Mouse (Mus musculus): ENCODE data around the gene Krt26.

DNA sequence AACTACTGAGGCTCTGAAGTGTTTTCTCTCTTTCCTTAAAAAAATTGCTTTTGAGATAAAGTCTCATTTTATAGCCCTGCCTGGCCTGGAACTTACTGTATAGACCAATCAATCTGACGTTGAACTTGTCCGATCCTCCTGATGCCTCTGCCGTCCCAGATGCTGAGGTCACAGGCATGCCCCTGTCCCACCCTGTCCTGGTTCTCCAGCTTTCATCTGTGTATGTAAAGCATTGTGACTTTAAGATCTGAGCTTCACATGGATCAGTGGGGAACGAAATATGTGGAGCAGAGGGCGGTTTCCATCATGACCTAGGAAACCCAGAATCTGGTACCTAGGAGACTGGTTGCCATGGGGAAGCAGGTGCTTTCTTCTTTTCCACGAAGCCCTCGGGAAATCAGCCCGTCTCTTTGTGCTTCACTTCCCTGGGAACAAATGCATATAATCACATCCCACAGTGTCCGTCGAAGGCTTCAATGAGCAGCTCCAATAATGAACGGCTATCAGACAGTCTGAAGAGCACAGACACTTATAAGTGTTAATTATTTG, 1.6 kb upstream of the Krt26 start:
- no peak for TF ChIP-seq ZC3H11A (IDR thresholded peaks at IDR 0.05; ENCODE audit: borderline replicate concordance, low read depth, low read length)
- TF ChIP-seq CHD2 (IDR thresholded peaks at IDR 0.05; ENCODE audit: low read depth, low read length), result no peak
